9 mouse cellular contexts compared by ENCODE assay signal in genomic region chrX:96025876-96026275, GRCm38 (mm10).
DNase-seq lines count a peak whose midpoint lies in the region; ATAC-seq and TF ChIP-seq lines count a peak whose summit lies in the region.
"Had no signal": no experiment of that assay in that cellular context is flagged by ENCODE, and none has a peak within 500 bp of the region (broad histone marks: within the 10 kb centered on the region; RNA-seq: fewer than 3 reads in every experiment).

No protein-coding gene starts in this region.

- no peak overlapping the region for H3K9ac ChIP-seq in midbrain, embryonic 16.5 days (ENCODE audit: low read depth, low read length)
- H3K9ac ChIP-seq: neural tube, embryonic 13.5 days had no signal

- ATAC-seq in midbrain, embryonic 16.5 days, result no peak

- no peak overlapping the region for H3K4me3 ChIP-seq in spleen, adult 2 months (ENCODE audit: extremely low read depth, insufficient read depth, insufficient read length)
- H3K4me3 ChIP-seq in embryonic fibroblast, embryonic 13.5 days (ENCODE audit: insufficient read depth, low read length), result no peak overlapping the region
- H3K4me3 ChIP-seq in midbrain, embryonic 16.5 days (ENCODE audit: low read depth, low read length), result no peak overlapping the region
- H3K4me3 ChIP-seq: neural tube, embryonic 13.5 days had no signal

- H3K27me3 ChIP-seq in spleen, adult 2 months (ENCODE audit: control insufficient read depth, insufficient read depth, low read length), result no peaks in the 10 kb centered on the region
- no peaks in the 10 kb centered on the region for H3K27me3 ChIP-seq in midbrain, embryonic 16.5 days (ENCODE audit: control insufficient read depth, insufficient read depth, low read depth, low read length)
- H3K27me3 ChIP-seq: neural tube, embryonic 13.5 days had no signal

- peak overlapping the region; percentile 80 for H3K27ac ChIP-seq in spleen, adult 2 months (ENCODE audit: insufficient read depth, low read length)
- H3K27ac ChIP-seq in embryonic fibroblast, embryonic 13.5 days (ENCODE audit: insufficient read depth, low read length), result peak overlapping the region; percentile 80
- H3K27ac ChIP-seq in midbrain, embryonic 16.5 days (ENCODE audit: low read length), result no peak overlapping the region
- H3K27ac ChIP-seq: neural tube, embryonic 13.5 days had no signal

- H3K9me3 ChIP-seq in midbrain, embryonic 16.5 days (replicated peaks; ENCODE audit: control insufficient read depth, low read length, poor library complexity, severe bottlenecking), result no peaks in the 10 kb centered on the region
- H3K9me3 ChIP-seq: neural tube, embryonic 13.5 days had no signal

- TF ChIP-seq CTCF in spleen, adult 2 months (IDR thresholded peaks at IDR 0.05; ENCODE audit: extremely low read depth, insufficient read depth, insufficient read length, insufficient replicate concordance), result no peak
- TF ChIP-seq CTCF in embryonic fibroblast, embryonic 13.5 days (IDR thresholded peaks at IDR 0.05; ENCODE audit: borderline replicate concordance, insufficient read depth, low read length), result no peak

- peaks cover 7% of the 10 kb centered on the region; the same call in 1 of the 2 replicates for H3K4me1 ChIP-seq in spleen, adult 2 months (ENCODE audit: control insufficient read depth, insufficient read depth, insufficient read length)
- peaks cover 5% of the 10 kb centered on the region for H3K4me1 ChIP-seq in embryonic fibroblast, embryonic 13.5 days (ENCODE audit: control insufficient read depth, insufficient read depth, low read length)
- H3K4me1 ChIP-seq in midbrain, embryonic 16.5 days (ENCODE audit: control insufficient read depth, insufficient read depth, low read length), result no peaks in the 10 kb centered on the region
- H3K4me1 ChIP-seq: neural tube, embryonic 13.5 days had no signal

- intact Hi-C loops in left cerebral cortex, postnatal 4 days (cut with DNase I), result no loop called here

- WGBS in spleen, adult 2 months, result 37% methylated on average over 5 of the region's 5 CpGs
- WGBS in midbrain, embryonic 16.5 days, result 87% methylated on average over 5 of the region's 5 CpGs

- no peak for TF ChIP-seq POLR2A in spleen, adult 2 months (IDR thresholded peaks at IDR 0.05; ENCODE audit: low read depth, low read length)
- no peak for TF ChIP-seq POLR2A in embryonic fibroblast, embryonic 13.5 days (IDR thresholded peaks at IDR 0.05; ENCODE audit: low read depth, low read length)

- DNase-seq in spleen, adult 2 months (ENCODE audit: low read depth in 1 of 2, low spot score in 2 of 2), result peak; percentile 14 to 37
- DNase-seq in spleen, adult 12 weeks (ENCODE audit: low spot score), result no peak
- peak; percentile 28 for DNase-seq in kidney, adult 18-20 months
- peak; percentile 52 to 65 for DNase-seq in lung, postnatal 4 days
- no peak for DNase-seq in thymus, postnatal 36 days
- no peak for DNase-seq in left cerebral cortex, postnatal 4 days

- no peaks in the 10 kb centered on the region for H3K36me3 ChIP-seq in spleen, adult 2 months (ENCODE audit: control insufficient read depth, insufficient read depth, low read length)
- H3K36me3 ChIP-seq in midbrain, embryonic 16.5 days (ENCODE audit: control insufficient read depth, insufficient read depth, low read length), result no peaks in the 10 kb centered on the region
- H3K36me3 ChIP-seq: neural tube, embryonic 13.5 days had no signal

- H3K4me2 ChIP-seq in midbrain, embryonic 16.5 days (ENCODE audit: low read length), result no peak overlapping the region
- H3K4me2 ChIP-seq: neural tube, embryonic 13.5 days had no signal

Comparison
In these comparisons a context has a peak if more than half of its experiments do, and no peak if none do; other contexts are left out.
1. DNase-seq: peak in spleen, adult 2 months (2 of 2), kidney, adult 18-20 months (single experiment) and lung, postnatal 4 days (2 of 2); none in spleen, adult 12 weeks (single experiment), thymus, postnatal 36 days (0 of 2) and left cerebral cortex, postnatal 4 days (single experiment).